Mouse (Mus musculus) adrenal gland, postnatal 4 days (tissue): ENCODE results near the gene Tdgf1. TPM values are rescaled to one million over a fixed set of nuclear protein-coding genes. Genes with fewer than 3 reads are reported as not detected.

Source experiments
- DNase-seq, 2 experiments: peaks; one replicate each; pipeline ENCODE4 v3.0.0; 2021 to 2022; ENCODE audit warnings: low spot score in 2 of 2, mixed read lengths in 2 of 2
- long read RNA-seq, 2 experiments: library from polyadenylated mRNA; stranded (forward); transcript quantifications; one replicate each; pipeline ENCODE4 v2.0.0; 2021
- total RNA-seq, 2 experiments: library from RNA; stranded (reverse); gene quantifications; 2 replicates each; pipeline ENCODE4 v1.2.3; 2021

The Tdgf1 gene
- under 1 TPM in 1 of 2 experiments, not detected in 1; 0.17 TPM for total RNA-seq
- long read RNA-seq, experiment 1 = 0 reads
- long read RNA-seq, experiment 2 = 0 reads

GRCm38 (mm10) chr9:110945926-110946325 lies at the start of gene Tdgf1:
Gene Tdgf1 (minus strand): TSS chr9:110946158.
- DNase-seq = no peak

DNA sequence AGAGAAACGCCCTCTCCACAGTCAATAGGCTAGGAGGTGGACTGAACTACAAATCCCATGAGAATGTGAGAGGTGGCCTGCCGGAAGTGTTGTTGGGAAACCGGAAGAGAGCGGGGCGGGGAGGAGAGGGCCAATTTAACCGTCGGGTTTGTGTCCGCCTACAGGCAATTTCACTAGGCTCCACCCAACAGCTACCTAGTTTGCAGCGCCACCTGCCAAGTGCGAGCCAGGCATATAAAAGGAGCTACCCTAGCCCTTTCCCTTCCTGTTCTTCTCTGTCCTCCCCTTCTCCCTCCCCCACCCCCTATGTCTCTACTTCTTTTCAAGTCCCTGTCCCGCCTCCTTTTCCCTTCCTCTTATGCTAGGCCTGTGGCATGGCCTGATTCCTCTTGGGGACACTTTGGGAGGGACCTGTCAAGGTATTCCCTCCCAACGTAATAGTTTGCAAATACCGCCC lies 48.8 kb upstream of the Tdgf1 start:
- DNase-seq = peak in 1 of 2 experiments; percentile 32

- no peak for DNase-seq
These were observed 47.3 kb upstream of the Tdgf1 start for GRCm38 (mm10) chr9:110993281-110993709.

DNA sequence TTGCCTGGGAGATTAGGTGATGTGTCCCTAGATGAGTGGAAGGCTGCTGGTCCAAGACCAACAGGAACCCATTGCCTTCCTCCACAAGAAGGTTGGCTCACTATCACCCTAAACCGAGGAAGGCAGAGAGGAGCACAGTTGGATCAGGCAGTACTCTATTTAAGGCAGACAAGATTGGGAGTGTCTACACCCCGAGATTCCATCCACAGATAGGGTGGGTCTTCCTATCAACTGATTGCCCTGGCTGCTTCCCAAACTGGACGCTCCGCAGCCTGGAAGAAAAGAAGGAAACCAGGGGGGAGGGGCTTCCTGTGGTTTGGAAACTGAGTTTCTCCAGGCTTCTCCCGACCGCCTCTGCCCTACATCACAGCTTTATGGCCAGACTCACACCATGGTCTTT lies 44.2 kb upstream of the Tdgf1 start, which contains the start of gene Rtp3:
Rtp3 (minus strand) TSS at position 380 of the 400 bp plus-strand sequence.
- no peak for DNase-seq

- no peak for DNase-seq
These were observed 43.6 kb upstream of the Tdgf1 start for GRCm38 (mm10) chr9:110989543-110989942.

DNA sequence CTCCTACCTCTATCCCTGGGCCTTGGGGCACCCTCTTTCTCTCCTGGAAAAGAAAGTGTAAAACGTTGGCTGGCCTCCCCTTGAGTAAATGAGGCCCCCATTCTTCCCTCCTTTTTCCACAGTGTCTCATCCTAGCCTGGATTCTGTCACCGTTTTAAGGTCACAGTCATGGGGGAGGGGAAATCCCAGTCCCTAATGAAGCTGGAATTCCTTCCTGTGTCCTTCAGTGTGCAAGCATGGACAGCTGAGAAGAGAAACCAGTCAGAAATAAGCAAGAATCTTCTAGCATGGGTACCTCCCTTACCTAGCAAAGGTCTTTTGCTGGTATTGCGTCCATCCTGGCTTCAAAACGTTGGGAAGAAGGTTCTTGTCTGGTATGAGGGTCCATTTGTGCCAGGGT lies 43.2 kb upstream of the Tdgf1 start:
- DNase-seq = no peak

GRCm38 (mm10) chr9:110988078-110988477 lies 42.1 kb upstream of the Tdgf1 start:
- no peak for DNase-seq

GRCm38 (mm10) chr9:110987331-110987730 lies 41.4 kb upstream of the Tdgf1 start:
- no peak for DNase-seq

- no peak for DNase-seq
These were observed 40.0 kb upstream of the Tdgf1 start for GRCm38 (mm10) chr9:110985951-110986350.

- DNase-seq = no peak
These were observed 39.6 kb upstream of the Tdgf1 start for GRCm38 (mm10) chr9:110985541-110985940.

DNA sequence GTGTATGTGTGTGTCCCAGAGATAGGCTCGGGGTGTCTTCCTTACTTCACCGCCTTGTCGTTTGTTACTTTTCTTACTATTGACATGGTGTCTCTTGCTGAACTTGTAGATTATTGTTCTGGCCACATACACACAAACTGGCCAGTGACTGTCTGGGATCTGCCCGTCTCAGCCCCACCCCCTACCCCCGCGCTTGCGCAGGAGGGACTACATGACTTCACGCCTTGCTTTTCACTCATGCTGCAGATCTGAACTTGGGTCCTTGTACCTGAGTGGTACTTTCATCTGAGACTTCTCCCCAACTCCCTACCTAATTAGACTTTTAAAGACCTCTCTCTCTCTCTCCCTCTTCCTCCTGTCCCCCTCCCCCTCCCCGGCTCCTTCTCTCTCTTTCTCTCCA lies 38.1 kb upstream of the Tdgf1 start:
- no peak for DNase-seq

- no peak for DNase-seq
These were observed 36.4 kb upstream of the Tdgf1 start for GRCm38 (mm10) chr9:110982351-110982750.

- no peak for DNase-seq
These were observed 33.5 kb upstream of the Tdgf1 start for GRCm38 (mm10) chr9:110979411-110979810.

- DNase-seq = no peak
These were observed 19.9 kb upstream of the Tdgf1 start for GRCm38 (mm10) chr9:110965910-110966231.

GRCm38 (mm10) chr9:110965062-110965909 lies 19.3 kb upstream of the Tdgf1 start:
- DNase-seq = no peak

- no peak for DNase-seq
These were observed 17.7 kb upstream of the Tdgf1 start for GRCm38 (mm10) chr9:110963566-110964115.

DNA sequence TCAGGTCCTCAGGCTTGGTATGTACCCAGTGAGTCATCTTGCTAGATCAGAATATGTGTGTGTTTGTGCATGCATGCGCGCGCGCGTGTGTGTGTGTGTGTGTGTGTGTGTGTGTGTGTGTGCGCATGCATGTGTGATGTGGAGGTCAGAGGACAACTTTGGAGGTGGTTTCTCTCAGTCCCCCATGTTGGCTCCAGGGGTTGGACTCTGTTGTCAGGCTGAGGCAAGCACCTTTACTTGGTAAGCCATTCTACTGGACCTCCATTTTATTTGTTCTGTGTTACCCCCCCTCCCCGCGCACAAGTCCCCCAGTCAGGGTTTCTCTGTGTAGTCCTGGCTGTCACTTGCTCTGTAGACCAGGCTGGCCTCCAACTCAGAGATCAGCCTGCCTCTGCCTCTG lies 15.4 kb upstream of the Tdgf1 start:
- DNase-seq = no peak

DNA sequence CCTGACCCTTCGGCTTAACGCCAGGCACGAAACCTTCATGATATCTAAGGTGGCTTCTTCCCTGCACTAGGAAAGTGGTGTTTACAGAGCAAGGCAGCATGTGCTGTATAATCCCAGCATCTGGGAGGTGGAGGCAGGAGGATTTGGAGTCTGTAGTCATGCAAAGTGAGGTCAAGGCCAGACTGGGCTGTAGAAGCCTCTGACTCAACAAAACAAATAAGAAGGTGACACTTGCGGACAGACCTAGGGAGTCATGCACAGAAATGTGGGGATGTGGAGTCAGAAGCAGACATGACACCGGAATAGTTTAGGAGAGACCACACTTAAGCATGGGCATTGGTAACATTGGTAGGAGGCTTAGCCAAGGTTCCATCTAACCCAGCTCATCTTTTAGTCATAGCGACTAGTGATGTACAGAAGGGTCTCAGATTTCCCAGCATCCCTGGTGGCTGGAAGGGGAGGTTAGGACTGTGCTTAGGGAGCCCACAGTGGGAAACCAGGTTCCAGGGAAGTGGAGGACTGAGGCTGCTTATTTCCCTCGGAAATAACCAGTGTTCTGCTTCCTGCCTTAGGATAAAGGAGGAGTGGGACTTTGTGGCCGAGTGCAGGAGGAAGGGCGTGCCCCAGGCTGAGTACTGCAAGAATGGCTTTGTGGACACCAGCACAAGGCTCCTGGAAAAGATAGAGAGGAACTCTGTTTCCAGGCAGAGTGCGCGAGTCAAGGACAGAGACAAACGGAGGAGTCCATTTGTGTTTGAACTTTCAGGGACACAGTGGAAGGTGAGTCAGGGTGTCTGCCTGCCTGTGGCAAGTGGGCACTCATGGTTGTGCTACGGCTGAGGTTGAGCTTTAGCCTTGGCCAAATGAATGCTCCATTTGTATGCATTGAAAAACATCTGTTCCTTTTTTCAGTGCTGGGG lies 14.5 kb upstream of the Tdgf1 start:
- DNase-seq = no peak

- no peak for DNase-seq
These were observed 13.7 kb upstream of the Tdgf1 start for GRCm38 (mm10) chr9:110959669-110960068.

DNA sequence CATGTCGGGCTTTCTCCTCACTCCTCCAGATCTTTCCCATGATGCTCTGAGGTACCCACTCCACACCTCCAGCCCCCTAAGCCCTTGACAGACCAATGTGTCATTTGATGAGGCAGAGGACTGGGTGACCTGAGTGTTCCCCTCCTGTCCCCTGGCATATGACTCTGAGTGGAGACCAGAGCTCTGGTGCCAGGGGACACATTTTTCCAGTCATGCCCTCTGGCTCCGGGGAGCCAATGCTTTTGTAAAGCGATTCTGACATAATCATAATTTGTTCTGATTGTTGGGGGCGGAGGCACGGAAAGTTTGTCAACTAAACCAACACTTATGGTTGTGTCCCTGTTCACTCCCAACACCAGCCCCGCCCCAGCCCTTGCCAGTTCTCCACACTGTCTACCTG lies 10.0 kb upstream of the Tdgf1 start:
- no peak for DNase-seq

- no peak for DNase-seq
These were observed 8.9 kb upstream of the Tdgf1 start for GRCm38 (mm10) chr9:110954681-110955445.
